Mouse (Mus musculus) forebrain, embryonic 16.5 days (tissue): ENCODE measurements at regions not wholly inside any gene's neighbourhood (a gene's known extent, or its start where the extent isn't known, plus 50 kb on each side); places are given as distances from the start of the nearest gene placed in this dataset.

Source experiments
- ATAC-seq: fragments of 200-750 bp; cut with Nextera tagmentation; 2 replicates; pipeline ENCODE4 v1.8.0; 2017; ENCODE audit warnings: mild to moderate bottlenecking, moderate library complexity
- H3K27ac ChIP-seq: fragments of 300-500 bp; sonication (generic); 2 replicates; pipeline ENCODE4 v1.5.1; 2014; ENCODE audit warnings: low read length, control low read depth
- H3K27me3 ChIP-seq: fragments of 300-500 bp; sonication (generic); replicated peaks from 2 replicates; pipeline ENCODE4 v1.6.1; 2014; ENCODE audit warnings: low read length; ENCODE audit not compliant: control insufficient read depth, insufficient read depth
- H3K36me3 ChIP-seq: fragments of 300-500 bp; sonication (generic); 2 replicates; pipeline ENCODE4 v1.6.1; 2014; ENCODE audit not compliant: control insufficient read depth, insufficient read depth
- H3K4me1 ChIP-seq: fragments of 300-500 bp; sonication (generic); replicated peaks from 2 replicates; pipeline ENCODE4 v1.6.1; 2014; ENCODE audit warnings: low read length; ENCODE audit not compliant: control insufficient read depth, insufficient read depth
- H3K4me2 ChIP-seq: fragments of 300-500 bp; sonication (generic); 2 replicates; pipeline ENCODE4 v1.6.1; 2014; ENCODE audit warnings: mild to moderate bottlenecking, low read length, control low read depth
- H3K4me3 ChIP-seq: fragments of 300-500 bp; sonication (generic); replicated peaks from 2 replicates; pipeline ENCODE4 v1.5.1; 2014; ENCODE audit warnings: mild to moderate bottlenecking, low read length, control low read depth
- H3K9ac ChIP-seq: fragments of 300-500 bp; sonication (generic); replicated peaks from 2 replicates; pipeline ENCODE4 v1.6.1; 2014; ENCODE audit warnings: low read depth, low read length, control low read depth
- H3K9me3 ChIP-seq: fragments of 300-500 bp; sonication (generic); 2 replicates; pipeline ENCODE4 v1.6.1; 2016; ENCODE audit warnings: low read length; ENCODE audit not compliant: control insufficient read depth
- WGBS: fragments of 180-500 bp; shearing (Covaris S2); extraction: QIAGEN DNeasy Blood & Tissue Kit; methylation state at CpG from one replicate; pipeline ENCODE4 v1.1.7; 2014; 5-methylcytosine and 5-hydroxymethylcytosine counted together

DNA sequence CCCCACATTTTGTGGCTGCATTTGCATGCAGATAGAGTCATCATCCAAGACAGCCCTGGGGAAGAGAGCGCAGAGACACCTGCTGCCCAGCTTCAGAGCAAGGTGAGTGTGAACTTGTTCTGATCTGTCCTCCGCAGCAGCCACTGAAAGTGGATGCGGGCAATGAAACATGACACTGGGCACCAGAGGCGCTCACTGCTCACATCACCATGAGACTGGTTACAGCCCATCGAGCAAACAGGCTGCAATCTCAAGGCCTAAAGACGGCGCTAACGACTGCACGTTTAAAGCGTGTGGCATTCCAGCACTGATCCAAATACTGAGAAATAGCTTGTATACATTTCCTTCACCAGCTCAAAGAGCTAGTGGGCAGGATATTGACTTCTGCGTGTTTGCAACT, 65.8 kb downstream of the Barhl2 start:
- H3K9me3 ChIP-seq = peaks cover 5% of the 10 kb centered on the region
- H3K4me3 ChIP-seq = no peak overlapping the region
- no peaks in the 10 kb centered on the region for H3K4me1 ChIP-seq
- H3K36me3 ChIP-seq = no peaks in the 10 kb centered on the region
- H3K27me3 ChIP-seq = peaks cover 31% of the 10 kb centered on the region
- H3K27ac ChIP-seq = no peak overlapping the region
- 71% methylated on average over 11 of the region's 11 CpGs for WGBS
- H3K4me2 ChIP-seq = no peak overlapping the region
- no peak for ATAC-seq
- no peak overlapping the region for H3K9ac ChIP-seq

GRCm38 (mm10) chr5:106386621-106387020, 71.3 kb downstream of the Barhl2 start:
- Histone ChIP-seq H3K4me2 (no peak overlapping the region), H3K27me3 (peaks cover 49% of the 10 kb centered on the region)
- 18% methylated on average over 7 of the region's 7 CpGs for WGBS

DNA sequence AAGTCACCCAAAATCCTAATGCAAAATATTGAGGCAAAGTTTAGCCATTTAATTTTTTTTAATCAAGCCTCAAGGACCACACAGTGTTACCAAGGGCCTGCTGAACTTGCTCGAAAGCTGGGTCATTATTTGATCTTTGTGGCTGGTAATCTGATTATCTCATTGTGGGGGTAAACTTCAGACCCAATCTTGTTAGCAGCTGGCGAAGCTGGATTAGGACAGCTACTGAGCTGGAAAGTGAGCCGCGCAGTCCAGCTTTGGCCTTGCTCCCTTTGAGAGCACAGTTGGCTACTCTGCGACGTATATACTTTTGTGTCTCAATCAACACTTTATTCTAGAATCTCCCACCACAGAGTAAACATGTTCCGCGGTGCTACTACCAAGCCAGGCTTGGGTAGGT, 72.1 kb downstream of the Barhl2 start:
- 22% methylated on average over 8 of the region's 8 CpGs for WGBS
- H3K27me3 ChIP-seq = peaks cover 52% of the 10 kb centered on the region
- H3K4me3 ChIP-seq = no peak overlapping the region
- no peak overlapping the region for H3K9ac ChIP-seq
- H3K9me3 ChIP-seq = peaks cover 5% of the 10 kb centered on the region
- no peaks in the 10 kb centered on the region for H3K36me3 ChIP-seq
- H3K27ac ChIP-seq = no peak overlapping the region
- peaks cover 5% of the 10 kb centered on the region; the same call in 1 of the 2 replicates for H3K4me1 ChIP-seq
- H3K4me2 ChIP-seq = no peak overlapping the region
- no peak for ATAC-seq

More at GRCm38 (mm10) chr5:106386621-106387020, 71.3 kb downstream of the Barhl2 start:
- Histone ChIP-seq H3K27ac (no peak overlapping the region), H3K4me3 (no peak overlapping the region), H3K9me3 (peaks cover 5% of the 10 kb centered on the region), H3K36me3 (no peaks in the 10 kb centered on the region), H3K4me1 (peaks cover 5% of the 10 kb centered on the region; the same call in 1 of the 2 replicates), H3K9ac (no peak overlapping the region)
- no peak for ATAC-seq

DNA sequence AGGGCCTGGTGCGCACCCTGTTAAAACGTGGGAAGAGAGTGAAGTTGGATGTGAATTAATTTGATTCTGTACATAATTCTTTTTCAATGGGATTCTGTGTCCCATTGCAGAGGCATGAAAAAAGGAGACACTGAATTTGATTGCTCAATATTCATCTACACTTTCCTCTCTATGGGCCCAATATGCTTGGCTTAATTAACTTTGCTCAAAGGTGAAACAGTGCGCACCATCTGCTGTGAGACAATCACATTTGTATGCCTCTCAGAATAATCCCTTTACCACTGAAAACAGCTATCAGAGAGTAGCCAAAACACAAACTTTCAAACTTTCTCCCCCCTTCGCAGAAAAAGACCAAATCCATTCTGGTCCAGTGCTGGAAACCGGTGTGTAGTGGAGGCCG, 72.7 kb downstream of the Barhl2 start:
- 8% methylated on average over 6 of the region's 6 CpGs for WGBS
- Histone ChIP-seq H3K4me3 (no peak overlapping the region), H3K9ac (no peak overlapping the region), H3K27me3 (peaks cover 55% of the 10 kb centered on the region), H3K4me2 (no peak overlapping the region), H3K9me3 (peaks cover under 1% of the 10 kb centered on the region), H3K36me3 (no peaks in the 10 kb centered on the region), H3K27ac (no peak overlapping the region), H3K4me1 (peaks cover 5% of the 10 kb centered on the region; the same call in 1 of the 2 replicates)
- ATAC-seq = no peak

GRCm38 (mm10) chr5:106384138-106384770, 73.7 kb downstream of the Barhl2 start:
- Histone ChIP-seq H3K36me3 (no peaks in the 10 kb centered on the region), H3K27ac (no peak overlapping the region)
- 54% methylated on average over 6 of the region's 6 CpGs for WGBS

GRCm38 (mm10) chr5:106381919-106382318, 76.0 kb downstream of the Barhl2 start:
- Histone ChIP-seq H3K36me3 (no peaks in the 10 kb centered on the region), H3K9ac (no peak overlapping the region), H3K4me1 (peaks cover 5% of the 10 kb centered on the region), H3K27me3 (peaks cover 44% of the 10 kb centered on the region), H3K4me3 (no peak overlapping the region), H3K27ac (no peak overlapping the region), H3K4me2 (no peak overlapping the region), H3K9me3 (no peaks in the 10 kb centered on the region)
- 92% methylated on average over 3 of the region's 3 CpGs for WGBS
- no peak for ATAC-seq

More at GRCm38 (mm10) chr5:106384138-106384770, 73.7 kb downstream of the Barhl2 start:
- Histone ChIP-seq H3K27me3 (peaks cover 52% of the 10 kb centered on the region), H3K4me3 (no peak overlapping the region), H3K9ac (no peak overlapping the region), H3K9me3 (no peaks in the 10 kb centered on the region; the same call in 1 of the 2 replicates), H3K4me2 (no peak overlapping the region), H3K4me1 (peaks cover 5% of the 10 kb centered on the region; the same call in 1 of the 2 replicates)
- no peak for ATAC-seq

DNA sequence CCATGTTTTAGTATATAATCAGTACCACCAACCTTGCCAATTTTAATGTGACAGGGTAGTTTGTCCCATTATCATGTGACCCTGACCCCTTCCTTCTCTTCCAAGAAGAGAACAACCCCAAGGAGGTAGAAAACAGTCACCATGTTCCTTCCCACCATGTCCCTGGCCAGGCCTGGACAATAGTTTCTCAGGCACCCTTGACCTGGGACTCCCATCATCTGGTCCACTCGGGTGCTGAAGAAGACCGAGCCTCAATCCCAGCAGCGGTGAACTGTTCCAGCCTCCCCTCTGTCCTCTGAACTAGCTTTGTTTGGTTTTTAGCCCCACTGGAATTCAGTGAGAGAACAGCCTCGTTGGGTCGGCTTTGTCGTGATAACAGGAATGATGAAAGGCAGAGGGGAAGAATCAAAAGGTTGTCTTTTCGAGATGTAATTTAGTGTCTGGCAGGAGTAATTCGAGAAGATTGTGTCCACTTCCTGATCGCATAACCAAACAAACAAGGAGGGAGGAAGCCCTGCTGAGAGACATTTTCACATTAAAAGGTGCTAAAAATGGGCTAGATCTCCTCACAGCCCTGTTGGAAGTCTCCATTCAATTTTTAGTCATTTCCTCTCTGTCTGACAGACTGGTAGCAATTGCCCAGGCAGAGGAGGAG, 77.2 kb downstream of the Barhl2 start:
- Histone ChIP-seq H3K4me1 (peaks cover 3% of the 10 kb centered on the region; the same call in 1 of the 2 replicates), H3K9ac (no peak overlapping the region), H3K4me2 (no peak overlapping the region), H3K36me3 (no peaks in the 10 kb centered on the region), H3K9me3 (no peaks in the 10 kb centered on the region), H3K27me3 (peaks cover 33% of the 10 kb centered on the region), H3K4me3 (no peak overlapping the region), H3K27ac (no peak overlapping the region)
- no peak for ATAC-seq
- WGBS = 35% methylated on average over 9 of the region's 9 CpGs

- Histone ChIP-seq H3K9ac (no peak overlapping the region), H3K4me1 (peaks cover 3% of the 10 kb centered on the region; the same call in 1 of the 2 replicates), H3K9me3 (no peaks in the 10 kb centered on the region), H3K27ac (no peak overlapping the region), H3K27me3 (peaks cover 11% of the 10 kb centered on the region), H3K4me2 (peak overlapping the region; percentile 17; the same call in 1 of the 2 replicates), H3K36me3 (no peaks in the 10 kb centered on the region), H3K4me3 (no peak overlapping the region)
- peak; percentile 28; the same call in 1 of the 2 replicates for ATAC-seq
- WGBS = 34% methylated on average over 25 of the region's 25 CpGs
Measured at GRCm38 (mm10) chr5:106376781-106377525, 81.0 kb downstream of the Barhl2 start.

DNA sequence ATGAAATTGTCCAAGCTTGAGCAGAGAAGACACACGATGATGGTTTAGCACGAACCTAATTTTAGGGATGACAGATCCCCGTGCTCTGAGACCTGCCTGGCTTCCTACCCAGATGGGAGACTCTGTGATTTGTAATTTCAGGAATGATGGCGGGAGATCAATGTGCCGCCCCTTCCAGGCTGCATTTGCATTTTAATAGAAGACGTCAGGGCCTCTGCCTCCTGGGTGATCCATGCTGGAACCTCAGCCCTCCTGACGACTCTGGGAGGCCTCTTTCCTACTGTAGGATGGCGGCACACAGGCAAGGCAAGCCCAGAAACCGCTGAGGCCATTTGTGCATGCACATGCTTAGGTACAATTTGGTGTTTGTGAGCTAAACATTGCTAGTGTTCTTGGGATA, 90.1 kb downstream of the Barhl2 start:
- ATAC-seq = no peak
- H3K4me1 ChIP-seq = peaks cover 4% of the 10 kb centered on the region
- no peaks in the 10 kb centered on the region for H3K9me3 ChIP-seq
- H3K27me3 ChIP-seq = no peaks in the 10 kb centered on the region
- no peak overlapping the region for H3K9ac ChIP-seq
- no peak overlapping the region for H3K4me3 ChIP-seq
- H3K4me2 ChIP-seq = no peak overlapping the region
- H3K36me3 ChIP-seq = no peaks in the 10 kb centered on the region
- 21% methylated on average over 9 of the region's 9 CpGs for WGBS
- no peak overlapping the region for H3K27ac ChIP-seq
